Mouse (Mus musculus): ENCODE results near the gene Cela3a.
"Not testable (repeated sequence)": the region's sequence is repeated elsewhere in the genome, so short reads cannot be mapped to it uniquely, and the experiment has no call there.

The Cela3a gene

GRCm38 (mm10) chr4:137412185-137412709 lies 2.7 kb upstream of the Cela3a start:
- DNase-seq: not testable (repeated sequence)

- peak; percentile 92 for DNase-seq
These were observed 4.0 kb downstream of the Cela3a start for GRCm38 (mm10) chr4:137405571-137405970.

- peak; percentile 97 for DNase-seq
These were observed 12.7 kb downstream of the Cela3a start for GRCm38 (mm10) chr4:137396641-137397525.

- DNase-seq: peak; percentile 98
These were observed 16.0 kb downstream of the Cela3a start for GRCm38 (mm10) chr4:137393378-137394135.

- peak; percentile 89 for DNase-seq
These were observed 16.7 kb downstream of the Cela3a start for GRCm38 (mm10) chr4:137392874-137393273.

- no peak for DNase-seq
These were observed 18.3 kb downstream of the Cela3a start for GRCm38 (mm10) chr4:137391287-137391686.

- no peak for DNase-seq
These were observed 19.4 kb downstream of the Cela3a start for GRCm38 (mm10) chr4:137390196-137390595.

- peak; percentile 93 for DNase-seq
These were observed 20.6 kb downstream of the Cela3a start for GRCm38 (mm10) chr4:137388983-137389382.

GRCm38 (mm10) chr4:137388059-137388794 lies 21.4 kb downstream of the Cela3a start:
- DNase-seq: peak; percentile 99

- no peak for DNase-seq
These were observed 22.0 kb downstream of the Cela3a start for GRCm38 (mm10) chr4:137387482-137388058.

GRCm38 (mm10) chr4:137380702-137381605 lies 28.6 kb downstream of the Cela3a start:
- peak; percentile 91 for DNase-seq

- DNase-seq: no peak
These were observed 29.8 kb downstream of the Cela3a start for GRCm38 (mm10) chr4:137379713-137380255.

GRCm38 (mm10) chr4:137379085-137379484 lies 30.5 kb downstream of the Cela3a start:
- DNase-seq: peak; percentile 52

- DNase-seq: peak; percentile 83
These were observed 31.9 kb downstream of the Cela3a start for GRCm38 (mm10) chr4:137377526-137378304.

- DNase-seq: peak; percentile 82
These were observed 32.8 kb downstream of the Cela3a start for GRCm38 (mm10) chr4:137376778-137377177.

- peak; percentile 90 for DNase-seq
These were observed 34.0 kb downstream of the Cela3a start for GRCm38 (mm10) chr4:137375314-137376278.

GRCm38 (mm10) chr4:137373711-137374110 lies 35.9 kb downstream of the Cela3a start:
- DNase-seq: peak; percentile 97

- peak; percentile 92 for DNase-seq
These were observed 37.7 kb downstream of the Cela3a start for GRCm38 (mm10) chr4:137371596-137372523.

Data from heart, adult 11 months (tissue).